Mouse (Mus musculus) testis, adult 2 months (tissue): ENCODE results near the gene Minos1. TPM values are rescaled to one million over a fixed set of nuclear protein-coding genes. Genes with fewer than 3 reads are reported as not detected.

Experiments
- H3K27ac ChIP-seq: fragments of 200-500 bp; 2 replicates; pipeline ENCODE4 v1.5.1; 2012; ENCODE audit warnings: low read depth, low read length; ENCODE audit not compliant: control insufficient read depth, insufficient read depth
- H3K27me3 ChIP-seq: fragments of 200-500 bp; 2 replicates; pipeline ENCODE4 v1.6.1; 2012; ENCODE audit warnings: mild to moderate bottlenecking, low read length, moderate library complexity; ENCODE audit not compliant: control insufficient read depth, insufficient read depth
- H3K36me3 ChIP-seq: fragments of 200-500 bp; 2 replicates; pipeline ENCODE4 v1.6.1; 2012; ENCODE audit warnings: mild to moderate bottlenecking, low read length; ENCODE audit not compliant: control insufficient read depth, insufficient read depth
- H3K4me1 ChIP-seq: fragments of 200-500 bp; 2 replicates; pipeline ENCODE4 v1.6.1; 2012; ENCODE audit warnings: low read length; ENCODE audit not compliant: control insufficient read depth, insufficient read depth
- H3K4me3 ChIP-seq: fragments of 200-500 bp; 2 replicates; pipeline ENCODE4 v1.5.1; 2012; ENCODE audit warnings: low read depth, mild to moderate bottlenecking, low read length, moderate library complexity, mixed read lengths; ENCODE audit not compliant: control insufficient read depth
- CTCF ChIP-seq: fragments of 200-500 bp; IDR thresholded peaks from 2 replicates; pipeline ENCODE4 v1.5.1; 2012; ENCODE audit warnings: low read depth, mild to moderate bottlenecking, inconsistent platforms, low read length, moderate library complexity; ENCODE audit not compliant: control insufficient read depth, insufficient read depth, insufficient replicate concordance
- POLR2A ChIP-seq: fragments of 200-500 bp; IDR thresholded peaks from 2 replicates; pipeline ENCODE4 v1.6.1; 2012; ENCODE audit warnings: low read depth, mild to moderate bottlenecking, inconsistent platforms, low read length, moderate library complexity; ENCODE audit not compliant: control insufficient read depth
- polyA plus RNA-seq: library from polyadenylated mRNA; depleted of rRNA; stranded (reverse); fragments of >200 nt; gene quantifications from 2 replicates; pipeline ENCODE4 v1.2.3, GENCODE M21; 2012

Gene Minos1
- polyA plus RNA-seq, 1 experiment: 152 TPM

- H3K27ac ChIP-seq: no peak overlapping the region
- H3K36me3 ChIP-seq: no peaks in the 10 kb centered on the region
- H3K4me1 ChIP-seq: peaks cover 11% of the 10 kb centered on the region
- H3K4me3 ChIP-seq: no peak overlapping the region
- TF ChIP-seq CTCF (no peak), POLR2A (no peak)
- no peaks in the 10 kb centered on the region for H3K27me3 ChIP-seq
Measured at GRCm38 (mm10) chr4:139144577-139144976, 13.7 kb upstream of the Minos1 start.

- no peak for TF ChIP-seq CTCF
- TF ChIP-seq POLR2A: no peak
- H3K27ac ChIP-seq: no peak overlapping the region
- H3K27me3 ChIP-seq: no peaks in the 10 kb centered on the region
- no peaks in the 10 kb centered on the region for H3K36me3 ChIP-seq
- peaks cover 11% of the 10 kb centered on the region for H3K4me1 ChIP-seq
- peak overlapping the region; percentile 39 for H3K4me3 ChIP-seq
Measured at GRCm38 (mm10) chr4:139142985-139143384, 12.1 kb upstream of the Minos1 start.

DNA sequence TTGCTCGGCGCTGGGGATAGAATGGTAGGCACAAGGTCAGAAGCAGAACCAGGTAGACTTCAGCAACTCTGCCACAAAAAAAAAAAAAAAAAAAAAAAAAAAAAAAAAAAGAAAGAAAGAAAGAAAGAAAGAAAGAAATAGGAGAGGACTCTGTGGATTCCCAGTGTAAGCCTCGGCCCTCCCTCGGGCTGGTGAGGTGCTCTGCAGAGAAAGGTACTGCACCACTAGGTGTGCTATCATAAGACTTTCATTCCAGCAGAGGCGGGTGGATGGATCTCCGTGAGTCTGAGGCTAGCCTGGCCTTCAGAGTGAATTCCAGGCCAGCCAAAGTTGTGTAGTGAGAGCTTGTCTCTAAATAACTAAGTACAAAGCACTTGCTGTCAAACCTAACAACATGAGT is 10.9 kb upstream of the Minos1 start:
- Histone ChIP-seq H3K27me3 (no peaks in the 10 kb centered on the region), H3K4me3 (no peak overlapping the region)

GRCm38 (mm10) chr4:139140267-139140666 is 9.4 kb upstream of the Minos1 start:
- no peak overlapping the region for H3K27ac ChIP-seq
- H3K36me3 ChIP-seq: no peaks in the 10 kb centered on the region
- H3K4me1 ChIP-seq: peaks cover 11% of the 10 kb centered on the region
- no peak overlapping the region for H3K4me3 ChIP-seq
- TF ChIP-seq POLR2A (no peak), CTCF (no peak)
- no peaks in the 10 kb centered on the region for H3K27me3 ChIP-seq

More for the DNA sequence above, 10.9 kb upstream of the Minos1 start:
- H3K27ac ChIP-seq: no peak overlapping the region
- peaks cover 11% of the 10 kb centered on the region for H3K4me1 ChIP-seq
- no peak for TF ChIP-seq CTCF
- TF ChIP-seq POLR2A: no peak
- no peaks in the 10 kb centered on the region for H3K36me3 ChIP-seq

DNA sequence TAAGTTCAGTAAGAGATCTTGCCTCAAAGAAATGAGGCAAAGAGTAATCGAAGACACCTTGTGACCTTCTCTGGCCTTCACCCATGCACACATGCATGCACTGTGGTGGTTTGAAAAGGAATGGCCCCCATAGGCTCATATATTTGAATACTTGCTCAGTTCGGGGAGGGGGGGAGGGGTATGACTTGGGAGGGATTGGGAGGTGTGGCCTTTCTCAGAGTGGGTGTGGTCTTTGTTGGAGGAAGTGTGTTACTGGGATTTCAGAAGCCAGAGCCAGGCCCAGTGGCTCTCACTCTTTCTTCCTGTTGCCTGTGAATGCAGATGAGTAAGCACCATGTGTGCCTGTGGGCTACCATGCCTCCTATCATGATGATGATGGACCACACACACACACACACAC is 5.1 kb upstream of the Minos1 start:
- TF ChIP-seq POLR2A (no peak), CTCF (no peak)
- Histone ChIP-seq H3K4me1 (no peaks in the 10 kb centered on the region; the same call in 1 of the 2 replicates), H3K27ac (no peak overlapping the region), H3K4me3 (no peak overlapping the region), H3K36me3 (no peaks in the 10 kb centered on the region), H3K27me3 (no peaks in the 10 kb centered on the region)

DNA sequence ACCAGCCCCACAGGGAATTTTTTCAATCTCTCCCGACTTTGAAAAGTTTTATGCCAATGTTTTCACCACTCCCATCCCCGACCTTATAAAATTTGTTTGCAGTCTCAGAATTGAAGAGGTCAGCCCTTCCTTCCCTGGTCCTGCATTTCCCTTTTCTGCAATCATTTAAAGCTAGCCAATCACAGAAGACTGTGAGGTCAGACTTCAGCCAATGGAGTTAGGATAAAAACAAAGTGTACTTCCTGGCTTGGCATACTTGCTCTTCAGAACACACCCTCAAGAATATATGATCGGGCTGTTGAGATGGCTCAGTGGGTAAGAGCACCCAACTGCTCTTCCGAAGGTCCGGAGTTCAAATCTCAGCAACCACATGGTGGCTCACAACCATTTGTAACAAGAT is 2.2 kb upstream of the Minos1 start:
- no peak overlapping the region for H3K27ac ChIP-seq
- no peaks in the 10 kb centered on the region for H3K36me3 ChIP-seq
- TF ChIP-seq CTCF (no peak), POLR2A (no peak)
- H3K4me3 ChIP-seq: no peak overlapping the region
- peaks cover 2% of the 10 kb centered on the region for H3K4me1 ChIP-seq
- H3K27me3 ChIP-seq: no peaks in the 10 kb centered on the region

DNA sequence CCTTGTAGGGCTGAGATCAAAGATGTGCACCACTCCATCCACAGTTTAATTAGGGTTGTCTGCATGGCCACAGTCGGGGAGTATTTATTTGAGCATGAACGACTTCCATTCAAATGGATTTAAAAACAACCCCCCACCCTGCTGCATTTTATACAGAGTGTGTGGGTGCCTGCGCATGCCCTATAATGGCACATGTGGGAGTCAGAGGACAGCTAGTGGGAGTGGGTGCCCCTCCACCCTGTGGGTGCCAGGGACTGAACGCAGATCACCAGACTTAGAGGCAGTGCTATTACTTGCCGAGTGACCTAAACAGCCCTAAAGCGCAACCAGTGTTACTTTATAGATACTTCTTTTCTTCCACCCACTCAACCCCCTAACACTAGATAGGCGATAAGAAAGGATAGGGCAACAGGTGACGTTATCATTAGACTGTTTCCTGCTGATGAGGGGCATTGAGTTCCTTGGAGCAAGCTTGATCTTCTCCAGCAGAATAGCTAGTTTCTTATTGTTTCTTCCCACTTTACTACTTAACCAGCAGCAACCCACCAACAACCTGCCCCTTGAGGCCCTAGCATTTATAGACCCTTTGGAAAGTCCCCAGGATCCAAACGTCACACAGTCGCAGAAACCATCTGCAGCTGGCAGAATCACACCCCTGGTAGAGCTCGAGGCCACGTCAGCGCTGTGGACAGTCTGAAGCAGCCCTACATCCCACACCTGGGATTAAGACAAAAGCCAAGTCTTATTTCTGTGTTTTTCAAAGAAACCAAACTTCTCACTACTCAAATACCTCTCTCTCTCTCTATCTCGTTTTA is 1.2 kb upstream of the Minos1 start:
- Histone ChIP-seq H3K27ac (peak overlapping the region; percentile 30; the same call in 1 of the 2 replicates), H3K27me3 (no peaks in the 10 kb centered on the region), H3K4me1 (peaks cover 2% of the 10 kb centered on the region), H3K4me3 (peak overlapping the region; percentile 83), H3K36me3 (no peaks in the 10 kb centered on the region)
- no peak for TF ChIP-seq CTCF
- no peak for TF ChIP-seq POLR2A
